Mouse (Mus musculus): Measurements from ENCODE around the gene 4931406P16Rik. TPM values are rescaled to one million over a fixed set of nuclear protein-coding genes. Genes with fewer than 3 reads are reported as not detected.
"Not testable (repeated sequence)": the region's sequence is repeated elsewhere in the genome, so short reads cannot be mapped to it uniquely, and the experiment has no call there.

4931406P16Rik gene
- polyA plus RNA-seq, 1 experiment from 2014 or later = 33.3 TPM

DNA sequence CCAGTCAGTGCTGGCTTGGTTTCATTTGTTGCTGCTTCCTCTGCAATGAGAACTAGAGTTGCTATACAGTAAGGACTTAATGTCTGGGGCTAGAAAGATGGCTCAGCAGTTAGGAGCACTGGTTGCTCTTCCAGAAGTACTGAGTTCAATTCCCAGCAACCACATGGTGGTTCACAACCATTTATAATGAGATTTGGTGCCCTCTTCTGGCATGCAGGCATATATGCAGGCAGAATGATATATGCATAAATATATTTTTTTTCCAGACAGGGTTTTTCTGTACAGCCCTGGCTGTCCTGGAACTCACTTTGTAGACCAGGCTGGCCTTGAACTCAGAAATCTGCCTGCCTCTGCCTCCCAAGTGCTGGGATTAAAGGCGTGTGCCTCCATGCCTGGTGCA is 23.2 kb upstream of the 4931406P16Rik start:
- H3K4me2 ChIP-seq; H3K4me3 ChIP-seq; ATAC-seq (ENCODE audit: low FRiP score, low read depth); H3K27me3 ChIP-seq; H3K4me1 ChIP-seq (replicated peaks); H3K36me3 ChIP-seq; H3K9ac ChIP-seq; H3K27ac ChIP-seq (replicated peaks); H3K9me3 ChIP-seq: not testable (repeated sequence)
- 95% methylated on average over 1 of the region's 1 CpGs for WGBS

DNA sequence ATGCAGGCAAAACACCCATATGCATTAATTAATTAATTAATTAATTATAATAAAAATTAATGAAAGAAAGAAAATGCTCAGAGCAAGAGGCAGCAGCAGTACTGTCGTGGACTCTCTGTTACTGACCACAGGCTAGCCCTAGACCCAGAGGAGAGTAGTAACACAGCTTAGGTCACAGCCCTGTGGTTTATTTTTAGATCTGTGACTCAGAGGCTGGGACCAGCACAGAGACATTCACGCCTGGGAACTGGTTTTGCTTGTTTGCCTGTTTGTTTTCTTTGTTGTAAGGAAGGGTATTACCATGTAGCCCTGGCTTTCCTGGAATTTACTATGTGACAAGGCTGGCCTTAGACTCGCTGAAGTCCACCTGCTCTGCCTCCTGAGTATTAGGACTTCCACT is 14.1 kb upstream of the 4931406P16Rik start:
- H3K4me1 ChIP-seq (replicated peaks) = no peaks in the 10 kb centered on the region
- H3K27ac ChIP-seq (replicated peaks) = no peak overlapping the region
- 71% methylated on average over 3 of the region's 3 CpGs for WGBS
- no peak for ATAC-seq (ENCODE audit: low FRiP score, low read depth)
- no peaks in the 10 kb centered on the region for H3K27me3 ChIP-seq
- H3K4me3 ChIP-seq = no peak overlapping the region
- no peak overlapping the region for H3K9ac ChIP-seq
- no peak overlapping the region for H3K4me2 ChIP-seq
- no peaks in the 10 kb centered on the region for H3K36me3 ChIP-seq
- H3K9me3 ChIP-seq = no peaks in the 10 kb centered on the region

DNA sequence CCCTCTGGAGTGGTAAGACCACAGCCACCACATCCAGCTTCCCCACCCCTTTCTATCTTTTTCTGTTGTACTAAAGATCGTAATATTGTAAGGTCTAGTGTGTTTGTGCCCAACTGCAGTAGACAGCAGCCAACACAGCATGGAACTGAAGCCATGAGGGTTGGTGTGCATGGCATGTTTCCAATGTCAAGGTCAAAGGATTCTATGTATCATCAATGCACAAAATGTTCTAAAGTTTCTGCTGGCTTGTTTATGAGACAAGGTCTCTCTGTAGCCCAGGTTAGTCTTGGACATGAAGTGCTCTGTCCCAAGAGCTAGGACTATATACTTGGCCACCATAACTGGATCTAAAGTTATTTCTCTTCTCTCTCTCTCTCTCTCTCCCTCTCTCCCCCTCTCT is 11.5 kb upstream of the 4931406P16Rik start:
- H3K4me2 ChIP-seq = no peak overlapping the region
- H3K4me3 ChIP-seq = no peak overlapping the region
- no peak for ATAC-seq (ENCODE audit: low FRiP score, low read depth)
- H3K27me3 ChIP-seq = no peaks in the 10 kb centered on the region
- no peaks in the 10 kb centered on the region for H3K9me3 ChIP-seq
- no peaks in the 10 kb centered on the region for H3K4me1 ChIP-seq (replicated peaks)
- 97% methylated on average over 1 of the region's 1 CpGs for WGBS
- H3K27ac ChIP-seq (replicated peaks) = no peak overlapping the region
- no peaks in the 10 kb centered on the region for H3K36me3 ChIP-seq
- no peak overlapping the region for H3K9ac ChIP-seq

DNA sequence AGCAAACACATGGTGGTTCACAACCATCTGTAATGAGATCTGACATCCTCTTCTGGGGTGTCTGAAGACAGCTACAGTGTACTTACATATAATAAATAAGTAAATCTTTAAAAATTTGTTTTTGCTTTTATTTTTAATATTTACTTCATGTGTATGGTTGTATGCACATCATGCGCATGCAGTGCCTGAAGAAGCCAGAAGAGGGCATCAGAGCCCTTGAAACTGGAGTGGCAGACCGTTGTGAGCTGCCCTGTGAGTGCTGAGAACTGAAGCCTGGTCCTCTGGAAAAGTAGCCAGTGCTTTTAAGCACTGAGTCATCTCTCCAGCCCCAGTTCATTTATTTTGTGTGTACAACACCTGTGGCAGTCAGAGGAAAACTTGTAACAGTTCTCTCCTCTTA is 10.7 kb upstream of the 4931406P16Rik start:
- no peak for ATAC-seq (ENCODE audit: low FRiP score, low read depth)
- Histone ChIP-seq H3K27ac (replicated peaks) (no peak overlapping the region), H3K4me1 (replicated peaks) (no peaks in the 10 kb centered on the region), H3K4me2 (no peak overlapping the region), H3K9ac (no peak overlapping the region), H3K9me3 (no peaks in the 10 kb centered on the region), H3K4me3 (no peak overlapping the region), H3K27me3 (no peaks in the 10 kb centered on the region), H3K36me3 (no peaks in the 10 kb centered on the region)
- 95% methylated on average over 2 of the region's 2 CpGs for WGBS

DNA sequence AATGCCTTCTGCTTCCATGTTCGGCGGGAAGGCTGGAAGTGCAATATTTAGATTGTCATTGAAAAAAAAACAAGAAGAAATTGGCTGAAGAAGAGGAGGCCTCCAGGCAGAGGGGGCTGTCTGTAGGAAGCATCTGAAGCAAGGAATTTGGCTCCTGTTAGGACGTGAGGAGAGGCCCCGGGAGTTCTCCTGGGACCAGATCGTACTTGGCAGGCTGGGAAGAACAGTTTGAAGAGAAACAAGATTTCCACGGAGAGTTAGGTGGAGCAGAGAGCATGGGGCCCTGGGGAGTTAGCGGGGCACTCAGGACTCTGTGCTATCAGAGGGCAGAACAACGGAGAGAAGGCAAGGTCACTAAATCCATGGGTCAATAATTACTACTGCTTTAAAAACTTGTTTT is 10.0 kb upstream of the 4931406P16Rik start:
- no peak overlapping the region for H3K27ac ChIP-seq (replicated peaks)
- no peak overlapping the region for H3K9ac ChIP-seq
- H3K4me3 ChIP-seq = no peak overlapping the region
- 70% methylated on average over 8 of the region's 8 CpGs for WGBS
- H3K36me3 ChIP-seq = no peaks in the 10 kb centered on the region
- no peaks in the 10 kb centered on the region for H3K27me3 ChIP-seq
- no peaks in the 10 kb centered on the region for H3K9me3 ChIP-seq
- ATAC-seq (ENCODE audit: low FRiP score, low read depth) = no peak
- no peak overlapping the region for H3K4me2 ChIP-seq
- no peaks in the 10 kb centered on the region for H3K4me1 ChIP-seq (replicated peaks)

DNA sequence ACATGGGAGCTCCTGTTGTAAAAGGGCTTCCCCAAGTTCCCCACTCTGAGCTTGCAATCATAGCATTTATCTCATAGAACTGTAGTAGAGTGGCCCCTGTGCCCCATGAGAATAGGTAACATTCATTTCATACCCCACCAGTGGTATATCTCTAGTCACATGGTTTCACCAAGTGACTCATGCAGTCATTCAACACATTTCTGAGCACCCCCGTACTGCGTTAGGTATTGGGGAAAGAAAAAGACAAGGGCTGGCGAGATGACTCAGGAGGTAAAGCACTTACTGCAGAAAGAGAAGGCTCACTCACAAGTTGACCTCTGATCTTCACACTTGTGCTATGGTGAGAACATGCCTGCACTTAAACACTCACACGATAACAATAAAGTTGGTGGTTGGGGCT is 8.6 kb upstream of the 4931406P16Rik start:
- Histone ChIP-seq H3K4me3 (no peak overlapping the region), H3K36me3 (no peaks in the 10 kb centered on the region), H3K9ac (no peak overlapping the region), H3K27ac (replicated peaks) (no peak overlapping the region), H3K9me3 (no peaks in the 10 kb centered on the region), H3K4me2 (no peak overlapping the region), H3K27me3 (no peaks in the 10 kb centered on the region), H3K4me1 (replicated peaks) (no peaks in the 10 kb centered on the region)
- WGBS = 94% methylated on average over 4 of the region's 4 CpGs
- ATAC-seq (ENCODE audit: low FRiP score, low read depth) = no peak

DNA sequence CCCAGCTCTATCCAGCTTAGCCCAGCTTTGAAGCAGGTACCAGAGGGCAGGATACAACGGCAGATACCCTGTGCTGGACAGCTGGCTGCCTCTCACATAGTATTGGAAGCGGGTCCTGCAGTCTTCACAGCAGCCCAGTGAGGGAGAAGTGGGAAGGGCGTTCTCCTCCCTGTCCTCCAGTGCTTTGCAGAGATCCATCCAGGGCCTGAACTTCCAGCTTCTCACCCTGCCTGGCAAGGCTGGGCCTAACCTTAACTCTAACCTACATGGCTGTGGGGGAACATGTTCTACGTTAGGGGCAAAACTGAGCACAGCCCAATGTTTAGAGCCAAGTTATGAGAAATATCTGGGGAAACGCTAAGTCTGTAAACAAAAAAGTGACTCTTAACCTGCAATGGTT is 7.8 kb upstream of the 4931406P16Rik start:
- 85% methylated on average over 5 of the region's 5 CpGs for WGBS
- no peak for ATAC-seq (ENCODE audit: low FRiP score, low read depth)
- H3K27ac ChIP-seq (replicated peaks) = no peak overlapping the region
- no peaks in the 10 kb centered on the region for H3K4me1 ChIP-seq (replicated peaks)
- no peak overlapping the region for H3K9ac ChIP-seq
- no peaks in the 10 kb centered on the region for H3K27me3 ChIP-seq
- H3K9me3 ChIP-seq = no peaks in the 10 kb centered on the region
- no peak overlapping the region for H3K4me3 ChIP-seq
- H3K36me3 ChIP-seq = no peaks in the 10 kb centered on the region
- no peak overlapping the region for H3K4me2 ChIP-seq

DNA sequence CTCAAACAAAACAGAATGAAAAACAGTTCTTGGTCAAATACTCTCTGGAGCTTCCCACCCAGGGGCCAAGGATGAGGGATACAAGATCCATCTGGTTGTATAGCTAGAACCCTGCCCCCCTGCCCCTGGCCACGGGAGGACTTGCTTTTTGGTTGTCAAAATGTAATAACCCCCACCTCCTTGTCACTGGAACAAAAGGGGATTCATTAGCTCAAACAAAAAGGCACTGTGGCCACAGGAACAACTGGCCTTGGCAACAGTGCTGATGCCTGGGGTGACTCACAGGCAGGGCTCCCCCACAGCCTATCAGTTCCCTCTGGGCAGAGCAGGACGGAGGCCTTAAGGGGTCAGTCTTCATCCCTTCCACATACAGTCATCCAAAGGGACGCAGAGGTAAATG is 6.6 kb upstream of the 4931406P16Rik start:
- no peaks in the 10 kb centered on the region for H3K36me3 ChIP-seq
- no peaks in the 10 kb centered on the region for H3K9me3 ChIP-seq
- H3K27ac ChIP-seq (replicated peaks) = no peak overlapping the region
- no peak overlapping the region for H3K4me2 ChIP-seq
- H3K27me3 ChIP-seq = no peaks in the 10 kb centered on the region
- H3K9ac ChIP-seq = no peak overlapping the region
- WGBS = 25% methylated on average over 3 of the region's 3 CpGs
- H3K4me1 ChIP-seq (replicated peaks) = no peaks in the 10 kb centered on the region
- H3K4me3 ChIP-seq = no peak overlapping the region
- peak; percentile 71; the same call in 1 of the 2 replicates for ATAC-seq (ENCODE audit: low FRiP score, low read depth)

DNA sequence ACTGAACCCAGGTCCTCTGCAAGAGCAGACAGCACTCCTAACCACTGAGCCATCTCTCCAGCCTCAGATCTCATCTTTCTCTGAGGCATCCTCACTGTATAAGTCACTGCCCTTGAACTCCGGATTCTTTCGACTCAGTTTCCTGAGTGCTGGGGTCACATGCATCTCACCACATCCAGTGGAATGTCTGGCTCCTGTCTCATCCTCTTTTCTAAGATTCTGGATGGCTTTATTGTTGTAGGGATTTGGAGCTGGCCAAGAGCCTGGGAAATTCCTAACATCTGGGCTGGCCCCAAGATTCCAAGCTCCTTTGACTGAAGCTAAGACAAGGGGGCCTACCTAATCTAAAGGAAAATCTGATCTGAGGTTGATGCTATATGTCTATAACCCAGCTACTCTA is 5.8 kb upstream of the 4931406P16Rik start:
- Histone ChIP-seq H3K4me2 (no peak overlapping the region), H3K9ac (no peak overlapping the region), H3K36me3 (no peaks in the 10 kb centered on the region), H3K4me3 (no peak overlapping the region), H3K27ac (replicated peaks) (no peak overlapping the region), H3K9me3 (no peaks in the 10 kb centered on the region), H3K4me1 (replicated peaks) (no peaks in the 10 kb centered on the region), H3K27me3 (no peaks in the 10 kb centered on the region)
- no peak for ATAC-seq (ENCODE audit: low FRiP score, low read depth)
- 93% methylated on average over 2 of the region's 2 CpGs for WGBS

DNA sequence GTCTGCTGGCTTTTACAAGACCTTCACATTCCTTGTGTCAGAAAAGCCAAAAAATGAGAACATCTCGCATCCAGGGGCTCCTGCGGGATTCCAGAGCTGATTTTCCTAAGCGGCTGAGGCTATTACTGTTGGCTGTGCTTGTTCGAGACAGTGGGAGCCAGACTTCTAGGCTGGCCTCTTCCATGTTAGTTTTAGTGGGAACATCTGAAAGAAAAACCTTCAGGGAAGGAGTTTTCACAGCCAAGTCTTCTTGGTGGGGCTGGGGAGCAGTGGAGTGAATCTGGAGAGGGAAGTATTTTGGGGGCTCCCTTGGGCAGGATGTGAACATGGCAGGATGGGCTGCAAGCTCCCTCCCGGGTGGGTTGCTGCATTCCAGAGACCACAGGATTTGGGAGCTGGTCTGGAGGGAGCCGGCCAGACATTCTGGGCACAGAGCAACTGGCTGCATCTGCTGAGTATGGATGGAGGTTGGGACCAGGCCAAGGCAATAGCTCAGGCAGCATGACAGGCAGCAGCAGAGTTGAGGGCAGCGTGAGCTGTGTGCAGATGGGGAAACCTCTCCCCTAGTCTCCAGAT is 4.6 kb upstream of the 4931406P16Rik start:
- 56% methylated on average over 7 of the region's 7 CpGs for WGBS
- peaks cover 3% of the 10 kb centered on the region; the same call in 1 of the 2 replicates for H3K4me1 ChIP-seq (replicated peaks)
- no peaks in the 10 kb centered on the region for H3K36me3 ChIP-seq
- no peaks in the 10 kb centered on the region for H3K27me3 ChIP-seq
- peak overlapping the region; percentile 21 for H3K27ac ChIP-seq (replicated peaks)
- H3K9ac ChIP-seq = no peak overlapping the region
- ATAC-seq (ENCODE audit: low FRiP score, low read depth) = no peak
- no peak overlapping the region for H3K4me3 ChIP-seq
- no peak overlapping the region for H3K4me2 ChIP-seq
- H3K9me3 ChIP-seq = no peaks in the 10 kb centered on the region

DNA sequence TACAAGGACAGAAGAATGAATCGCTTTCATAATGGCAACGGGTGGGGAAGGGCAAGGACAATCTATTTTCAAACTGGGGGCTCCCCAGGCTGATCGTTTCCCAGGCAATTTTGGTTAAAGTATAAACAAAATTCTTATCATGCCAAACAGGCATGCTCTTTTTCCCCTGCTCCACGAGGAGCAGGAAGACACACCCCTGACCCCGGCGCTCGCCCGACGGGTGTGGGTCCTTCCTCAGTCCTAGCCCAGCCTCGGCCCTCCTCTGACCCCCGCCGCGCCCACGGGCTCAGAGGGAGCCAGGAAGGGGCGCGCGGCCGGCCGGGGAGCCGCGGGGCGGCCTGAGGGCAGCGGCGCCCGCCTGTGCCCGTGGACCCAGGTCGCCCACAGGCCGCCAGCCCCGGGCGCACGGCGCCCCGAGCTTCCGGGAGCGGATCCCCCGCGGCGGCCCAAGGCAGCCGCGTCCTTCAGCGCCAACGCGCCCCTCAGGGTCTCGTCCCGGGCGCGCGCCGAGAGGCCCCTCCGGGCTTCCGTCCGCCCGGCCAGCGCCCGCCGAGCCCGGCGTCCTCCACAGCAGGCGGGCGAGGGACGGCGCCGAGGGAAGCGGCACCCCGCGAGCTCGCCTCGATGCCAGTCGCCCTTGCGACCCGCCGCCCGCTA is 437 bp downstream of the 4931406P16Rik start:
- Histone ChIP-seq H3K27ac (replicated peaks) (peak overlapping the region; percentile 88), H3K4me2 (peak overlapping the region; percentile 54), H3K9ac (peak overlapping the region; percentile 87), H3K9me3 (no peaks in the 10 kb centered on the region), H3K27me3 (no peaks in the 10 kb centered on the region), H3K36me3 (no peaks in the 10 kb centered on the region), H3K4me3 (peak overlapping the region; percentile 88), H3K4me1 (replicated peaks) (peaks cover 18% of the 10 kb centered on the region)
- WGBS = under 1% methylated on average over 54 of the region's 73 CpGs
- ATAC-seq (ENCODE audit: low FRiP score, low read depth) = peak; percentile 87

DNA sequence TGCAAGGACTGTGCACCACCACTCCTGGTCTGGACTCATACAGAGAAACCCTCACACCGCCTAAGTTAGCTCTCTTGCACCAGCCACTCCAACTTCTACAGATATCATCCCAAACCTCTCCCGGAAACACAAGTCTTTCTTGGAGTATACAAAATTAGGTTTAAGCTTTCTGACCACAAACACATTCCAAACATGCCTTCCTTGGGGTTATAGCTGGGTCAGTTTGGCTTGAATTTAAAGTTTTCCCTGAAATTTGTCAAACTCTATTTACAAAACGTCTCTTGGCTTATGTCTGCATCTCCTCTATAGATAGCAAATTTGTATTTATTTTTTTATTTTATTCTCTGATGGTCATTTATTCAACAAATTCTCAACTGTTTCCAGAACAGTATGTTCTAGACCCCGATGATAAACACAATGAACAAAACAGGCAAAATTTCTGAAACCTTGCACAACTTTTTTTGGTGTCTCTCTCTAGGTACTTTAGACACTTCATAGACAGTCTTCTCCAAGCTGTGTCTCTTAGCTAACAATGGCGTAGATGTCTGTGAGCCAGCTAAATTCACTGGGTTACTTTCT is 4.1 kb downstream of the 4931406P16Rik start:
- ATAC-seq (ENCODE audit: low FRiP score, low read depth) = no peak
- no peaks in the 10 kb centered on the region for H3K27me3 ChIP-seq
- 91% methylated on average over 5 of the region's 5 CpGs for WGBS

More for the DNA sequence above, 4.1 kb downstream of the 4931406P16Rik start:
- no peak overlapping the region for H3K4me2 ChIP-seq
- no peak overlapping the region for H3K9ac ChIP-seq
- H3K36me3 ChIP-seq = no peaks in the 10 kb centered on the region
- no peak overlapping the region for H3K4me3 ChIP-seq
- H3K27ac ChIP-seq (replicated peaks) = no peak overlapping the region
- peaks cover 28% of the 10 kb centered on the region for H3K4me1 ChIP-seq (replicated peaks)
- no peaks in the 10 kb centered on the region for H3K9me3 ChIP-seq

Measured in hindbrain, embryonic 15.5 days (tissue).